Mouse (Mus musculus) cerebellum, adult 2 months (tissue): Measurements from ENCODE around the gene Psme1.

Source experiments
- CTCF ChIP-seq: fragments of 200-500 bp; IDR thresholded peaks from 2 replicates; pipeline ENCODE4 v1.5.1; 2011; ENCODE audit warnings: low read depth, mild to moderate bottlenecking, control low read depth, low read length, moderate library complexity, borderline replicate concordance; ENCODE audit not compliant: insufficient read depth
- POLR2A ChIP-seq: fragments of 200-500 bp; IDR thresholded peaks from 2 replicates; pipeline ENCODE4 v1.6.1; 2011; ENCODE audit warnings: low read length, control low read depth, borderline replicate concordance; ENCODE audit not compliant: insufficient read depth

- TF ChIP-seq CTCF = no peak
- no peak for TF ChIP-seq POLR2A
These were observed 8.2 kb downstream of the Psme1 start for GRCm38 (mm10) chr14:55586149-55586548.
